Mouse (Mus musculus): ENCODE results near the gene Anapc7. TPM values are rescaled to one million over a fixed set of nuclear protein-coding genes. Genes with fewer than 3 reads are reported as not detected.

Gene Anapc7
- 7.4 TPM for polyA plus RNA-seq (2014; fragmentation: Illumina TruSeq; extraction: RNeasy Lipid Tissue Mini Kit (QIAGEN cat#74804); ENCODE audit: low read depth, low replicate concordance)

GRCm38 (mm10) chr5:122421271-122422068 lies at the start of gene Anapc7:
Gene Anapc7, plus strand, starts transcription at chr5:122421693.

GRCm38 (mm10) chr5:122372192-122372769 lies 49.2 kb upstream of the Anapc7 start, which contains the start of gene Fam216a:
Gene Fam216a, minus strand, starts transcription at chr5:122372364.

DNA sequence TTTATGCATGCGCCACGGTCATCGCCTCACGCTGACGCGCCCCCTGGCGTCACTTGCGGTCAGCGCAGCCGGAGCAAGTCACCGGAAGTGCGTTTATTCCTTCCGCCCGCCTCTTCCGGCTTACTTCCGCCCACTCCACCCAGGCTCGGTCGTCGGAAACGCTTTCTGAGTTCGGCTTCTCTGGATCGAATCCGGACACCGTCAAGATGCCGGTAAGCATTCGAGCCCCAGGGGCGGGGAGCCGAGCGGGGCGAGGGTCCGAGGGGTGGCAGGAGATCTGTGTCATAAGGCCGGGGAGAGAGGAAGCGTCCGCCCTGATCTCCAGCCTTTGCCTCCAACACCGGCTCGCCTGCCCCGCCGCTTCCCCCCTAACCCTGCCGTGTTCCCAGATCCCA lies 29.7 kb upstream of the Anapc7 start, which contains the start of gene Arpc3:
Gene Arpc3, plus strand, starts transcription at position 93 of the 395 bp plus-strand sequence.

Other genes with a start within 250 kb of the Anapc7 start
- 0.20 TPM for gene Hvcn1, start 214.9 kb upstream of the Anapc7 start, polyA plus RNA-seq (2014; fragmentation: Illumina TruSeq; extraction: RNeasy Lipid Tissue Mini Kit (QIAGEN cat#74804); ENCODE audit: low read depth, low replicate concordance)
- 1.4 TPM for gene Tctn1, start 157.2 kb upstream of the Anapc7 start, polyA plus RNA-seq (2014; fragmentation: Illumina TruSeq; extraction: RNeasy Lipid Tissue Mini Kit (QIAGEN cat#74804); ENCODE audit: low read depth, low replicate concordance)
- 37.2 TPM for gene Pptc7, start 137.3 kb upstream of the Anapc7 start, polyA plus RNA-seq (2014; fragmentation: Illumina TruSeq; extraction: RNeasy Lipid Tissue Mini Kit (QIAGEN cat#74804); ENCODE audit: low read depth, low replicate concordance)
- gene Rad9b, start 67.5 kb upstream of the Anapc7 start, polyA plus RNA-seq (2014; fragmentation: Illumina TruSeq; extraction: RNeasy Lipid Tissue Mini Kit (QIAGEN cat#74804); ENCODE audit: low read depth, low replicate concordance), result 6.1 TPM
- 277 TPM for gene Vps29, start 67.3 kb upstream of the Anapc7 start, polyA plus RNA-seq (2014; fragmentation: Illumina TruSeq; extraction: RNeasy Lipid Tissue Mini Kit (QIAGEN cat#74804); ENCODE audit: low read depth, low replicate concordance)
- 21.1 TPM for gene Gpn3, start 49.8 kb upstream of the Anapc7 start, polyA plus RNA-seq (2014; fragmentation: Illumina TruSeq; extraction: RNeasy Lipid Tissue Mini Kit (QIAGEN cat#74804); ENCODE audit: low read depth, low replicate concordance)
- 10.6 TPM for gene Fam216a, start 49.3 kb upstream of the Anapc7 start, polyA plus RNA-seq (2014; fragmentation: Illumina TruSeq; extraction: RNeasy Lipid Tissue Mini Kit (QIAGEN cat#74804); ENCODE audit: low read depth, low replicate concordance)
- 125 TPM for gene Arpc3, start 29.8 kb upstream of the Anapc7 start, polyA plus RNA-seq (2014; fragmentation: Illumina TruSeq; extraction: RNeasy Lipid Tissue Mini Kit (QIAGEN cat#74804); ENCODE audit: low read depth, low replicate concordance)
- 386 TPM for gene Atp2a2, start 80.5 kb downstream of the Anapc7 start, polyA plus RNA-seq (2014; fragmentation: Illumina TruSeq; extraction: RNeasy Lipid Tissue Mini Kit (QIAGEN cat#74804); ENCODE audit: low read depth, low replicate concordance)
- 35.2 TPM for gene Ift81, start 192.8 kb downstream of the Anapc7 start, polyA plus RNA-seq (2014; fragmentation: Illumina TruSeq; extraction: RNeasy Lipid Tissue Mini Kit (QIAGEN cat#74804); ENCODE audit: low read depth, low replicate concordance)
- 1.2 TPM for gene P2rx7, start 222.2 kb downstream of the Anapc7 start, polyA plus RNA-seq (2014; fragmentation: Illumina TruSeq; extraction: RNeasy Lipid Tissue Mini Kit (QIAGEN cat#74804); ENCODE audit: low read depth, low replicate concordance)

Measured in kidney, adult 10 weeks (tissue).